Mouse (Mus musculus) frontal cortex, postnatal 10 days (tissue): ENCODE results near the gene Gm11437.
A peak's percentile ranks its signal among the peaks of the same experiment; 100 is the strongest.

Experiments used
- DNase-seq, 2 experiments: peaks; one replicate each; pipeline ENCODE4 v3.0.0; 2022; ENCODE audit warnings: low spot score in 2 of 2, mixed read lengths in 1 of 2

Gm11437 gene

GRCm38 (mm10) chr11:84145201-84145798, 22.0 kb downstream of the Gm11437 start:
- DNase-seq = no peak

DNA sequence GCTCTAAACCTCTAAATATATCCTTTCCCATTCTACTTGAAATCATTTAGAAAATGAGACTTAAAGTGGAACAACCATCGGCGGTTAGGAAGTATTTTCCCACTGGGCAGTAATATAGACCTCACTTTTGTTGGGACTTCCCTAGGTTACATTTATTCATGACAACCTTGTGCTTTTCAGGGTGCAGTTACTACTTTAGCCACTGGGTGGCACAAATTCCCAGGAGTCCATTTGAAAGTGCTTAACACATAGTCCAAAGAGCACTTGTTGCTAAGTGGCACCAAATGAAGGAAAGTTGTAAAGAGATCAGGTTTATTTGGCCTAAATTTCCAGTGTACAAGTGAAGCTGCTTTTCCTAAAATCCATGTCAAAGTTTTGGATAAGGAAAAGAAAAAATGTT, 25.5 kb downstream of the Gm11437 start:
- DNase-seq = peak in 1 of 2 experiments; percentile 48

DNA sequence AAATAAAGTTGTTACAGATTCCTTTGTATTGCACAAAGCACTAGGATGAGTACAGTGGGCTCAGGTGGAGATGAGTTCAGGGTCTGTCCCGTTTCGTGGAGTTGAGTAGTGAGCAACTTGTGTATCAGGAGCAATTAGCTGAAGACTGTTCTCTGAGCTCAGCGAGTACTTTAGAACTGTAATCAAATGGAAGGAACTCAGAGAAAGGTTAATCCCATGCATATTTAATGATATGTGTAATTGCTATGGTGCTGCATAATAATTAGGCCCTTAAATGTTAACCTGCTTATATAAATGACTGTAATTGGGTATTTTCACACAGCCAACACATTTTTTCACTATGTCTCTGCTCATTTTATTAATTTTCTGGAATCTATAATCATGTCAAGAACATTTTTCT, 30.8 kb downstream of the Gm11437 start:
- DNase-seq = no peak

DNA sequence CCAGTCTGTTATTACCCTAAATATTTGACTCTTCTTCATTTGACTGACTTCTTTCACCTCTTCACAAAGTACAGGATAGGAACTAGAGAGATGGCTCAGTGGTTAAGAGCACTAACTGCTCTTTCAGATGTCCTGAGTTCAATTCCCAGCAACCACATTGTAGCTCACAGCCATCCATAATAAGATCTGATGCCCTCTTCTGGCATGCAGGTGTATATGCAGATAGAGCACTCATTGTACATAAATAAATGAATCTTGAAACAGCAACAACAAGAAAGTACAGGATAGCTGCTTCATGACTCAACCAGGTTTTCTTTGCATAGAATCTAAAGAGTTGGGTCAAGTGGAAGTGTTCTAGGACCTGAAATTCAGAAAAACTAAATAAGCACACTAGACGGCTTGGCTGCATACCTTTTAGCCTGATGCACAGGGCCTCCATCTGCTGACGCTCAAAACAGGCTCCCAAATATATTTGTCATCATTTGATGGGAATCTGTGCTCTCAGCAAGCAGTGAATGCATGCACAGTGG, 32.9 kb downstream of the Gm11437 start:
- DNase-seq = no peak

GRCm38 (mm10) chr11:84129799-84130185, 37.5 kb downstream of the Gm11437 start:
- no peak for DNase-seq

- peak; percentile 59 to 79 for DNase-seq
These were observed 38.1 kb downstream of the Gm11437 start, which contains the start of the genes Tada2a and Acaca for GRCm38 (mm10) chr11:84128943-84129798. Gene Tada2a (minus strand): TSS chr11:84129600. Gene Acaca (plus strand): TSS chr11:84129672.

DNA sequence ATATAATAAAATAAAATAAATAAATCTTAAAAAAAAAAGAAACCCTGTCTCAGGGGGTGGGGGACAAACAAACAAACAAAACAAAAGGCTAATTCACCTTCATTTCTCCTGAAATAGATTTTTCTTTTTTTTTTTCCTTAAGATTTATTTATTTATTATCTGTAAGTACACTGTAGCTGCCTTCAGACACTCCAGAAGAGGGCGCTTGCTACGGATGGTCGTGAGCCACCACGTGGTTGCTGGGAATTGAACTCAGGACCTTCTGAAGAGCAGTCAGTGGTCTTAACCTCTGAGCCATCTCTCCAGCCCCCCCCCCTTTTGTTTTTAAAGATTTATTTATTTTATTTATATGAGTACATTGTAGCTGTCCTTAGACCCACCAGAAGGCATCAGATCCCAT, 39.3 kb downstream of the Gm11437 start:
- DNase-seq = no peak

DNA sequence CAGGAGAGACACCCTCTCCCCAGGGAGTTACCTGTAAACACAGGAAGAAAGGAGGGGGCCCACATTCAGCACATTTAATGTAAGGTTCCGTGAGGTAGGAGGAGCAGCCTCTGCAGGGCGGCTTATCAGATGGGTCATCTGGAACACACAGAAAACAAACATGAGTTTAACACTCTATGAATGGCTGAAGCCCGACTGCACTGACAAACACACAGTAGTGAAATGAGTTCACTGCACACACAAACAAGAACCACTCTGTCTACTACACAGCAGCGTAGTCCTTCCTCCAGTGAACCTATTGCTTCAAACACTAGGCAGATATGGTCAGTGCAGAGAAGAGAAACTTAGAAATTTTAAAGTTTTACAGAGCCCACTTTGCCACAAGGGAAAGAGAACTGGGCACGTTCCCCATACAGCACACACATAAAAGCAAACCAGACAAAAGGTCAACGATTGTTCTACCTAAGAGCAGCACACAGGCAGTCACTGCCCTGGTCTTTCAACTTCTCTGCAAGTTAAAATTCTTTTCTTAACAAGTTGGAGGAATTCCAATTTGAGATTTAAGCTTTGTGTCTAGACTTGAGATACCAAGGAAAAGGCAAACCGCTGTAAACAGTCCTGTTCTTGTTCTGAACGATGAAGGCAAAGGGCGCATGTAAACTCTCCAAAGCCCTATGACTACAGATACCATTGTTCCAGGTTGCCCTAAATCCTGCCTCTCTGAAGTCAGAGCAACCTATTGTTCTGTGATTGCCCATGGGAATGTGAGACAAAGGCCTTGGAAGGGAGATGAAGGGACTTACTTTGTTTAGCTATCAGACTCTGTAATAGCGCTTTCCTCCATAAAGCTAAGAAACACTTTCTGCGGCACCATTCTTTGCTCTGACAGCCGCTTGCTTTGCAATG, 46.0 kb downstream of the Gm11437 start:
- no peak for DNase-seq

GRCm38 (mm10) chr11:84117431-84117830, 49.8 kb downstream of the Gm11437 start:
- no peak for DNase-seq

- DNase-seq = no peak
These were observed 51.1 kb downstream of the Gm11437 start for GRCm38 (mm10) chr11:84116221-84116620.

DNA sequence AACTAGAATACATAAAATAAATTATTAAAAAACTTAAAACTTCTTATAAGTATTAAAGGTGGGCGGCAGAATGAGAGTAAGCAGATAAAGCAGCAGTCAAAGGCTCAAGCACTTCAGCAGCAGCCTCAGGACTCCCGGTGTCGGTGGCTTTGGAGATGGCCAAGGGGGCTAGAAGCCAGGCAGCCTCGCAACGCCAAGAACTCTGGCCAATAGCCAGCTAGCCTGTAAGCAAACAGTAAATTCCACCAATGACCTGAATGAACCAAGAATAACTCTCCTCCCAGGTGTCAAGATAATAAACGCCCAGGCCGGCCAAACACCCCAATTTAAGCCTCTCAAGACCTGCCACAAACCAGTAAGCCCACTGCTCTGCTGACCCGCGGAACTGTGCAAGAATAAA, 51.6 kb downstream of the Gm11437 start:
- no peak for DNase-seq

- DNase-seq = no peak
These were observed 53.7 kb downstream of the Gm11437 start for GRCm38 (mm10) chr11:84113623-84114022.

GRCm38 (mm10) chr11:84107137-84107536, 60.1 kb downstream of the Gm11437 start:
- no peak for DNase-seq

DNA sequence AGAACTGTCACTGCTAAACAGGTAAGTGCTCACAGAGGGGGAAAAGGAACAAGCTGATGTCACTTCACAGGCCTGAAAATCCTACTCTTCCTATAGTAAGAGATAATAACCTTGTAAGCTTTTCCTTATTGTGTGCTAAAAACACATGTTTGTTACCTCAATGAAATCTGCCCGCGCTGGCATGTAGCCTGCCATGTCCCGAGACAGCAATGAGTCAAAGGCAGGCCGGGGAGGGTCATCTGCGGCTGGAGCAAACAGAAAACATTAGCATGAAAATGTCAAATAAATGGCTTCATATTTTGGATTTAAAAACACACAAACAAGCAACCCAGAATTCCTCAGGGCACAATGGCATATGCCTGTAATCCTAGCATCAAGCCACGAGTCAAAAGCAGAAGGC, 63.2 kb downstream of the Gm11437 start:
- DNase-seq = no peak

GRCm38 (mm10) chr11:84101182-84101581, 66.1 kb downstream of the Gm11437 start:
- DNase-seq = no peak
